17 mouse cellular contexts compared by ENCODE assay signal in genomic region chr12:40114020-40114419, GRCm38 (mm10). TPM values are rescaled to one million over a fixed set of nuclear protein-coding genes. Genes with fewer than 3 reads are reported as not detected.
A peak's percentile ranks its signal among the peaks of the same experiment; 100 is the strongest.
DNase-seq lines count a peak whose midpoint lies in the region; ATAC-seq and TF ChIP-seq lines count a peak whose summit lies in the region.
"Had no signal": no experiment of that assay in that cellular context is flagged by ENCODE, and none has a peak within 500 bp of the region (broad histone marks: within the 10 kb centered on the region; RNA-seq: fewer than 3 reads in every experiment).

No protein-coding gene starts in this region.

- WGBS in embryonic facial prominence, embryonic 14.5 days: 88% methylated on average over 3 of the region's 3 CpGs
- 39% methylated on average over 3 of the region's 3 CpGs for WGBS in intestine, postnatal 0 days

- peak; percentile 67 for DNase-seq in 416B (ENCODE audit: low read depth)
- DNase-seq in embryonic facial prominence, embryonic 14.5 days (ENCODE audit: low spot score): no peak
- peak; percentile 3 for DNase-seq in yolk sac, embryonic 10.5 days (ENCODE audit: low spot score)
- DNase-seq in left cerebral cortex, adult 8-10 months (ENCODE audit: low spot score in 2 of 2): no peak
- DNase-seq in layer of hippocampus, postnatal 25 days (ENCODE audit: extremely low spot score in 1 of 2, low spot score in 1 of 2): no peak
- DNase-seq: adrenal gland, postnatal 14 days; cerebellum, adult 11-12 months; cerebellum, adult 9-10 months; cerebellum, postnatal 25 days; gastrocnemius, postnatal 10 days had no signal

- no peaks in the 10 kb centered on the region for H3K36me3 ChIP-seq in embryonic facial prominence, embryonic 14.5 days (ENCODE audit: control insufficient read depth, insufficient read depth, low read length)
- no peaks in the 10 kb centered on the region for H3K36me3 ChIP-seq in intestine, postnatal 0 days (ENCODE audit: control insufficient read depth, insufficient read depth)
- H3K36me3 ChIP-seq: forebrain, embryonic 12.5 days; G1E; heart, embryonic 12.5 days; hindbrain, embryonic 10.5 days had no signal

- no peak overlapping the region for H3K4me3 ChIP-seq in embryonic facial prominence, embryonic 14.5 days (ENCODE audit: low read depth, low read length)
- H3K4me3 ChIP-seq in intestine, postnatal 0 days (ENCODE audit: low read depth, low read length): no peak overlapping the region
- H3K4me3 ChIP-seq: forebrain, embryonic 12.5 days; heart, embryonic 12.5 days; hindbrain, embryonic 10.5 days had no signal

- H3K4me1 ChIP-seq in embryonic facial prominence, embryonic 14.5 days (ENCODE audit: control insufficient read depth, insufficient read depth, low read length): no peaks in the 10 kb centered on the region
- no peaks in the 10 kb centered on the region for H3K4me1 ChIP-seq in intestine, postnatal 0 days (replicated peaks; ENCODE audit: control insufficient read depth, insufficient read depth, low read length)
- H3K4me1 ChIP-seq: forebrain, embryonic 12.5 days; heart, embryonic 12.5 days; hindbrain, embryonic 10.5 days had no signal

- H3K27me3 ChIP-seq in embryonic facial prominence, embryonic 14.5 days (replicated peaks; ENCODE audit: control insufficient read depth, insufficient read depth, low read length): no peaks in the 10 kb centered on the region
- no peaks in the 10 kb centered on the region for H3K27me3 ChIP-seq in intestine, postnatal 0 days (replicated peaks; ENCODE audit: control insufficient read depth, insufficient read depth, low read length)
- H3K27me3 ChIP-seq: forebrain, embryonic 12.5 days; heart, embryonic 12.5 days had no signal

- no peak overlapping the region for H3K9ac ChIP-seq in embryonic facial prominence, embryonic 14.5 days (ENCODE audit: low read depth, low read length)
- no peak overlapping the region for H3K9ac ChIP-seq in intestine, postnatal 0 days (ENCODE audit: low read depth, low read length)
- H3K9ac ChIP-seq: forebrain, embryonic 12.5 days; heart, embryonic 12.5 days; hindbrain, embryonic 14.5 days had no signal

- H3K9me3 ChIP-seq in embryonic facial prominence, embryonic 14.5 days (ENCODE audit: control insufficient read depth, low read length): no peaks in the 10 kb centered on the region
- no peaks in the 10 kb centered on the region for H3K9me3 ChIP-seq in intestine, postnatal 0 days (ENCODE audit: control insufficient read depth)
- H3K9me3 ChIP-seq: forebrain, embryonic 12.5 days; G1E; heart, embryonic 12.5 days; hindbrain, embryonic 10.5 days had no signal

- H3K27ac ChIP-seq in embryonic facial prominence, embryonic 14.5 days (replicated peaks; ENCODE audit: low read depth, low read length): peak overlapping the region; percentile 21; the same call in 1 of the 2 replicates
- no peak overlapping the region for H3K27ac ChIP-seq in intestine, postnatal 0 days (ENCODE audit: low read depth, low read length)
- H3K27ac ChIP-seq: forebrain, embryonic 12.5 days; hindbrain, embryonic 10.5 days; hindbrain, embryonic 14.5 days had no signal

- TF ChIP-seq CTCF in intestine, postnatal 0 days (IDR thresholded peaks at IDR 0.05; ENCODE audit: low read depth): no peak

- no peak overlapping the region for H3K4me2 ChIP-seq in embryonic facial prominence, embryonic 14.5 days (ENCODE audit: low read depth, low read length)
- H3K4me2 ChIP-seq in intestine, postnatal 0 days (replicated peaks; ENCODE audit: low read depth): no peak overlapping the region
- H3K4me2 ChIP-seq: forebrain, embryonic 12.5 days; heart, embryonic 12.5 days; hindbrain, embryonic 14.5 days had no signal

- no peak for ATAC-seq in embryonic facial prominence, embryonic 14.5 days (ENCODE audit: low read depth)
- peak; percentile 97 for ATAC-seq in intestine, postnatal 0 days
- ATAC-seq: forebrain, embryonic 16.5 days had no signal

RNA-seq across cellular contexts. Expression of gene Scin, which starts 20.0 kb away (rescaled TPM):
- 4.7 and 5.8 TPM in 2 replicates for polyA plus RNA-seq in embryonic facial prominence, embryonic 14.5 days (2014; fragmentation: Nextera tagmentation; extraction: Ambion mirVana)
- polyA plus RNA-seq in intestine, postnatal 0 days (2015; fragmentation: Nextera tagmentation; extraction: Ambion mirVana): 29.2 and 29.3 TPM in 2 replicates
- total RNA-seq in left cerebral cortex, adult 8-10 months (2022): under 1 TPM in 3 of 4 experiments, not detected in 1; 0.15 to 0.46 (median 0.27) TPM
- total RNA-seq in layer of hippocampus, postnatal 25 days (2021): 1 to 10 TPM; 1.3 to 2.0 TPM
- polyA plus RNA-seq: forebrain, embryonic 16.5 days; G1E; hindbrain, embryonic 14.5 days had no signal

Comparison
In these comparisons a context has a peak if more than half of its experiments do, and no peak if none do; other contexts are left out.
1. DNase-seq: peak in 416B (single experiment) and yolk sac, embryonic 10.5 days (single experiment); none in embryonic facial prominence, embryonic 14.5 days (single experiment), left cerebral cortex, adult 8-10 months (0 of 2) and layer of hippocampus, postnatal 25 days (0 of 2).